Mouse (Mus musculus): ENCODE measurements around the gene Ulk4.

DNA sequence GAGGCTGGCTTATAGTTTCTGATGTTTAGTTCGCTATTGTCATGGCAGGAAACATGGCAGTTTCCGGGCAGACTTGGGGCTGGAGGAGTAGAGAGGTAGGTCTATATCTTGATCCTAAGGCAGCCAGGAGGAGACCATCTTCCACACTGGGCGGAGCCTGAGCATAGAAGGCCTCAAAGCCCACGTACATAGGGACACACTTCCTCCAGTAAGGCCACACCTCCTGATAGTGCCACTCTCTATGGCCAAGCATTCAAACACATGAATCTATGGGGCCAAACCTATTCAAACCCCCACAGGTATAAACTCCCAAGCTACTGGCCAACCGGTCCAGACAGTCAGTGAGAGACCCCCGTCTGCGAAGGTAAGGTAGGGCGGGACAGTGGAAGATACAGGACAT lies 35.6 kb downstream of the Ulk4 start:
- TF ChIP-seq CTCF (IDR thresholded peaks at IDR 0.05; ENCODE audit: control insufficient read depth, insufficient read depth, insufficient read length) = no peak
- no peak for TF ChIP-seq MYOD1 (IDR thresholded peaks at IDR 0.05; ENCODE audit: control insufficient read depth, insufficient read length, low read depth)
- TF ChIP-seq USF1 (IDR thresholded peaks at IDR 0.05; ENCODE audit: low read depth) = no peak
- no peak for TF ChIP-seq MAX (IDR thresholded peaks at IDR 0.05)
- TF ChIP-seq FOSL1 (IDR thresholded peaks at IDR 0.05; ENCODE audit: insufficient read depth, low read length, poor library complexity, severe bottlenecking) = no peak
- no peak for TF ChIP-seq CEBPB (IDR thresholded peaks at IDR 0.05; ENCODE audit: low read depth)

All from C2C12 (cell line).